Mouse (Mus musculus) midbrain, embryonic 14.5 days (tissue): ENCODE measurements at regions not wholly inside any gene's neighbourhood (a gene's known extent, or its start where the extent isn't known, plus 50 kb on each side); places are given as distances from the start of the nearest gene placed in this dataset.

Experiments used
- ATAC-seq: fragments of 200-750 bp; cut with Nextera tagmentation; 2 replicates; pipeline ENCODE4 v1.8.0; 2017; ENCODE audit warnings: moderate number of reproducible peaks, moderate library complexity; ENCODE audit not compliant: low FRiP score, low TSS enrichment
- DNase-seq: peaks from one replicate; pipeline ENCODE4 v3.0.0-alpha.2; 2015
- H3K27ac ChIP-seq: fragments of 300-500 bp; sonication (generic); replicated peaks from 2 replicates; pipeline ENCODE4 v1.5.1; 2014; ENCODE audit warnings: mild to moderate bottlenecking, low read depth, low read length, moderate library complexity
- H3K27me3 ChIP-seq: fragments of 300-500 bp; sonication (generic); 2 replicates; pipeline ENCODE4 v1.6.1; 2014; ENCODE audit warnings: low read length, control low read depth, mixed read lengths; ENCODE audit not compliant: control insufficient read depth, insufficient read depth
- H3K36me3 ChIP-seq: fragments of 300-500 bp; sonication (generic); 2 replicates; pipeline ENCODE4 v1.6.1; 2014; ENCODE audit warnings: low read length, control low read depth; ENCODE audit not compliant: control insufficient read depth, insufficient read depth
- H3K4me1 ChIP-seq: fragments of 300-500 bp; sonication (generic); 2 replicates; pipeline ENCODE4 v1.6.1; 2014; ENCODE audit warnings: mild to moderate bottlenecking, antibody characterized with exemption, low read length, control low read depth; ENCODE audit not compliant: control insufficient read depth, insufficient read depth
- H3K4me2 ChIP-seq: fragments of 300-500 bp; sonication (generic); 2 replicates; pipeline ENCODE4 v1.6.1; 2014; ENCODE audit warnings: mild to moderate bottlenecking, low read length, moderate library complexity
- H3K4me3 ChIP-seq: fragments of 300-500 bp; sonication (generic); replicated peaks from 2 replicates; pipeline ENCODE4 v1.5.1; 2014; ENCODE audit warnings: low read depth, low read length
- H3K9ac ChIP-seq: fragments of 300-500 bp; sonication (generic); replicated peaks from 2 replicates; pipeline ENCODE4 v1.6.1; 2014; ENCODE audit warnings: mild to moderate bottlenecking, low read length, moderate library complexity
- H3K9me3 ChIP-seq: fragments of 300-500 bp; sonication (generic); 2 replicates; pipeline ENCODE4 v1.6.1; 2016; ENCODE audit warnings: low read length, control low read depth, mixed read lengths; ENCODE audit not compliant: control insufficient read depth
- WGBS: fragments of 180-500 bp; shearing (Covaris S2); extraction: QIAGEN DNeasy Blood & Tissue Kit; methylation state at CpG from one replicate; pipeline ENCODE4 v1.1.7; 2014; 5-methylcytosine and 5-hydroxymethylcytosine counted together

GRCm38 (mm10) chr1:47378795-47379194, 486.1 kb upstream of the Slc39a10 start:
- ATAC-seq: no peak
- H3K9me3 ChIP-seq: no peaks in the 10 kb centered on the region
- no peak overlapping the region for H3K4me3 ChIP-seq
- WGBS: 23% methylated on average over 1 of the region's 1 CpGs
- DNase-seq: no peak
- no peaks in the 10 kb centered on the region for H3K4me1 ChIP-seq
- no peak overlapping the region for H3K9ac ChIP-seq
- no peak overlapping the region for H3K27ac ChIP-seq
- H3K36me3 ChIP-seq: no peaks in the 10 kb centered on the region
- no peaks in the 10 kb centered on the region for H3K27me3 ChIP-seq
- H3K4me2 ChIP-seq: no peak overlapping the region

- no peaks in the 10 kb centered on the region for H3K4me1 ChIP-seq
- WGBS: 91% methylated on average over 3 of the region's 3 CpGs
- no peak overlapping the region for H3K27ac ChIP-seq
- no peak for DNase-seq
- H3K4me3 ChIP-seq: no peak overlapping the region
- no peaks in the 10 kb centered on the region for H3K36me3 ChIP-seq
- no peaks in the 10 kb centered on the region for H3K9me3 ChIP-seq
- H3K27me3 ChIP-seq: no peaks in the 10 kb centered on the region
- ATAC-seq: no peak
- H3K9ac ChIP-seq: no peak overlapping the region
- no peak overlapping the region for H3K4me2 ChIP-seq
Measured at GRCm38 (mm10) chr1:47339718-47340439, 447.2 kb upstream of the Slc39a10 start.

GRCm38 (mm10) chr1:47310572-47311075, 418.0 kb upstream of the Slc39a10 start:
- Histone ChIP-seq H3K27me3 (no peaks in the 10 kb centered on the region), H3K9ac (no peak overlapping the region), H3K9me3 (no peaks in the 10 kb centered on the region), H3K36me3 (no peaks in the 10 kb centered on the region), H3K4me3 (no peak overlapping the region), H3K4me2 (no peak overlapping the region), H3K27ac (no peak overlapping the region), H3K4me1 (no peaks in the 10 kb centered on the region)
- WGBS: 65% methylated on average over 2 of the region's 2 CpGs
- ATAC-seq: no peak
- DNase-seq: peak; percentile 7

GRCm38 (mm10) chr1:47306961-47307360, 414.3 kb upstream of the Slc39a10 start:
- Histone ChIP-seq H3K9me3 (no peaks in the 10 kb centered on the region), H3K27me3 (no peaks in the 10 kb centered on the region), H3K4me1 (no peaks in the 10 kb centered on the region), H3K27ac (no peak overlapping the region), H3K9ac (no peak overlapping the region), H3K4me2 (no peak overlapping the region), H3K4me3 (no peak overlapping the region), H3K36me3 (no peaks in the 10 kb centered on the region)
- no peak for DNase-seq
- ATAC-seq: no peak

GRCm38 (mm10) chr1:47299311-47299710, 406.7 kb upstream of the Slc39a10 start:
- WGBS: 96% methylated on average over 1 of the region's 1 CpGs
- Histone ChIP-seq H3K36me3 (no peaks in the 10 kb centered on the region), H3K27me3 (no peaks in the 10 kb centered on the region), H3K4me3 (no peak overlapping the region), H3K4me1 (no peaks in the 10 kb centered on the region), H3K9me3 (no peaks in the 10 kb centered on the region), H3K27ac (no peak overlapping the region), H3K4me2 (no peak overlapping the region), H3K9ac (no peak overlapping the region)
- ATAC-seq (no peak), DNase-seq (no peak)

GRCm38 (mm10) chr1:47285639-47286038, 393.0 kb upstream of the Slc39a10 start:
- DNase-seq: no peak
- no peak for ATAC-seq
- Histone ChIP-seq H3K4me2 (no peak overlapping the region), H3K27ac (no peak overlapping the region), H3K4me1 (no peaks in the 10 kb centered on the region), H3K27me3 (no peaks in the 10 kb centered on the region), H3K9ac (no peak overlapping the region), H3K9me3 (no peaks in the 10 kb centered on the region), H3K4me3 (no peak overlapping the region), H3K36me3 (no peaks in the 10 kb centered on the region)
- 91% methylated on average over 1 of the region's 1 CpGs for WGBS

GRCm38 (mm10) chr1:47278321-47279020, 385.8 kb upstream of the Slc39a10 start:
- Histone ChIP-seq H3K27ac (peak overlapping the region; percentile 72), H3K27me3 (no peaks in the 10 kb centered on the region), H3K4me2 (peak overlapping the region; percentile 16; the same call in 1 of the 2 replicates), H3K9me3 (no peaks in the 10 kb centered on the region), H3K4me1 (peaks cover 12% of the 10 kb centered on the region), H3K4me3 (no peak overlapping the region), H3K36me3 (no peaks in the 10 kb centered on the region), H3K9ac (no peak overlapping the region)
- ATAC-seq: peak; percentile 73
- DNase-seq: peak; percentile 63
- WGBS: 32% methylated on average over 5 of the region's 5 CpGs

GRCm38 (mm10) chr1:47277839-47278238, 385.2 kb upstream of the Slc39a10 start:
- no peaks in the 10 kb centered on the region for H3K9me3 ChIP-seq
- peak overlapping the region; percentile 72 for H3K27ac ChIP-seq
- no peak overlapping the region for H3K9ac ChIP-seq
- H3K36me3 ChIP-seq: no peaks in the 10 kb centered on the region
- H3K4me1 ChIP-seq: peaks cover 12% of the 10 kb centered on the region
- H3K4me2 ChIP-seq: peak overlapping the region; percentile 16; the same call in 1 of the 2 replicates
- 6% methylated on average over 2 of the region's 2 CpGs for WGBS
- H3K27me3 ChIP-seq: no peaks in the 10 kb centered on the region
- H3K4me3 ChIP-seq: no peak overlapping the region
- ATAC-seq (peak; percentile 65), DNase-seq (peak; percentile 91)

GRCm38 (mm10) chr1:47272131-47272530, 379.5 kb upstream of the Slc39a10 start:
- DNase-seq (no peak), ATAC-seq (no peak)

More at GRCm38 (mm10) chr1:47272131-47272530, 379.5 kb upstream of the Slc39a10 start:
- H3K9me3 ChIP-seq: no peaks in the 10 kb centered on the region
- H3K27ac ChIP-seq: no peak overlapping the region
- no peaks in the 10 kb centered on the region for H3K27me3 ChIP-seq
- H3K9ac ChIP-seq: no peak overlapping the region
- no peaks in the 10 kb centered on the region for H3K36me3 ChIP-seq
- no peak overlapping the region for H3K4me2 ChIP-seq
- no peak overlapping the region for H3K4me3 ChIP-seq
- H3K4me1 ChIP-seq: no peaks in the 10 kb centered on the region
